Mouse (Mus musculus) cerebellum, postnatal 10 days (tissue): ENCODE results near the gene Olfr738.

Experiments used
- DNase-seq, 2 experiments: peaks; one replicate each; pipeline ENCODE4 v3.0.0; 2021; ENCODE audit warnings: mixed read lengths in 2 of 2

Gene Olfr738

GRCm38 (mm10) chr14:50407268-50407667 is at the start of gene Olfr738:
Gene Olfr738 (plus strand): TSS chr14:50407568.
- no peak for DNase-seq

- no peak for DNase-seq
These were observed 49.8 kb upstream of the Olfr738 start, which contains the start of gene Tlr11 for GRCm38 (mm10) chr14:50357593-50357992. Gene Tlr11 (plus strand): TSS chr14:50357914.

- no peak for DNase-seq
These were observed 46.9 kb upstream of the Olfr738 start for GRCm38 (mm10) chr14:50360480-50360879.

DNA sequence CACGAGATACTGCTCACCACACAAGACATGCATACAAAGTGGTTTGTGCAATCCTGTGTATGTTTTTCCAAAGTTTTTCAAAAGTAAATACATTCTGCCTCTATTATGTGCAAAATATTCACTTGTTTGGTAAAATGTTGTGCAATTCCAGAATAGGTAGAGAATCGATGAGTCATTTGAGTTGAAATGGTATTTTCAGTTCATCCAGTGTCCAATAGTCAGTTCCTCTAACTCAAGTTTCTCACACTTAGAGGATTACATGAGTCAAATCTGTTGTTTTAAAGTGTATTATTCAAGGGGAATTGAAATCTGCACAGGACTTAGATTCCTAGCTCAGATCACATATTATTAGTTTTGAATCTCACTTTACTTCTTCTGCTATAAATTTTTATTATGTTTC is 43.8 kb upstream of the Olfr738 start:
- DNase-seq: no peak

GRCm38 (mm10) chr14:50380863-50381262 is 26.5 kb upstream of the Olfr738 start, which contains the start of gene Olfr736:
Gene Olfr736 (plus strand): TSS chr14:50381163.
- DNase-seq: peak in 1 of 2 experiments; percentile 0

DNA sequence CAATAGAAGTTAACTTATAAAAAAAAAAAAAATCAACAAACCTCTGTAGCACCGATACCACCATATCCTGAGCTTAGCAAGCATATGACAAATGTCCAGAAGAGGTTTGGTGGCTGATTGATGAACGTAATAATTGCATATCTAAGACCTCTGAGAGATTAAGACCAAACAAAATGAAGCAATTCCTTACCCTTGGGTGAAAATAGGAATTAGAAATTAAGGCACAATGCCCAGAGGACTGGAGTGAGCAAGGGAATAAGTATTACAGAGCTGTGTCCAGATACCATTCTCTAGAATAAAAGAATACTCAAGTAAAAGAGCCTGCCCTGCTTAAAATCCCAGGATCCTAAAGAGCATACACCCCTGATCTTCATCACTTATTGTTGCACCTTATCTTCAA is 11.0 kb downstream of the Olfr738 start, which contains the start of gene Olfr739:
Gene Olfr739 (plus strand): TSS at position 301 of the 400 bp plus-strand sequence.
- DNase-seq: no peak

GRCm38 (mm10) chr14:50445245-50445644 is 37.9 kb downstream of the Olfr738 start, which contains the start of gene Olfr740:
Gene Olfr740 (plus strand): TSS chr14:50445545.
- DNase-seq: no peak
